Mouse (Mus musculus) heart, embryonic 13.5 days (tissue): ENCODE measurements around the gene Baiap2l1. TPM values are rescaled to one million over a fixed set of nuclear protein-coding genes. Genes with fewer than 3 reads are reported as not detected.

Experiments
- ATAC-seq: fragments of 200-750 bp; cut with Nextera tagmentation; 2 replicates; pipeline ENCODE4 v1.8.0; 2017; ENCODE audit warnings: moderate TSS enrichment; ENCODE audit not compliant: insufficient number of reproducible peaks, low FRiP score, low TSS enrichment; ENCODE audit errors: extremely low read depth
- H3K27ac ChIP-seq: fragments of 300-500 bp; sonication (generic); replicated peaks from 2 replicates; pipeline ENCODE4 v1.5.1; 2015; ENCODE audit warnings: moderate library complexity, mild to moderate bottlenecking, inconsistent platforms
- H3K27me3 ChIP-seq: fragments of 300-500 bp; sonication (generic); replicated peaks from 2 replicates; pipeline ENCODE4 v1.6.1; 2015; ENCODE audit warnings: mild to moderate bottlenecking, inconsistent platforms
- H3K36me3 ChIP-seq: fragments of 300-500 bp; sonication (generic); 2 replicates; pipeline ENCODE4 v1.6.1; 2015; ENCODE audit warnings: mild to moderate bottlenecking, inconsistent platforms
- H3K4me1 ChIP-seq: fragments of 300-500 bp; sonication (generic); 2 replicates; pipeline ENCODE4 v1.6.1; 2015; ENCODE audit warnings: inconsistent platforms
- H3K4me2 ChIP-seq: fragments of 300-500 bp; sonication (generic); 2 replicates; pipeline ENCODE4 v1.6.1; 2015; ENCODE audit warnings: inconsistent platforms, mild to moderate bottlenecking, moderate library complexity
- H3K4me3 ChIP-seq: fragments of 300-500 bp; sonication (generic); 2 replicates; pipeline ENCODE4 v1.5.1; 2015; ENCODE audit warnings: moderate library complexity, mild to moderate bottlenecking, inconsistent platforms
- H3K9ac ChIP-seq: fragments of 300-500 bp; sonication (generic); 2 replicates; pipeline ENCODE4 v1.6.1; 2015; ENCODE audit warnings: inconsistent platforms, mild to moderate bottlenecking, moderate library complexity
- H3K9me3 ChIP-seq: fragments of 300-500 bp; sonication (generic); 2 replicates; pipeline ENCODE4 v1.6.1; 2016; ENCODE audit warnings: inconsistent platforms
- WGBS: fragments of 180-500 bp; shearing (Covaris S2); methylation state at CpG from one replicate; pipeline ENCODE4 v1.1.7; 2015; ENCODE audit warnings: mixed read lengths; 5-methylcytosine and 5-hydroxymethylcytosine counted together
- polyA plus RNA-seq: library from polyadenylated mRNA; unstranded; fragments of >200 nt; fragmentation: Nextera tagmentation; extraction: Ambion mirVana; gene quantifications from 2 replicates; pipeline ENCODE4 v1.2.1, GENCODE M21; 2015

Baiap2l1 gene
- polyA plus RNA-seq, 1 experiment from 2014 or later: 9.1 TPM

DNA sequence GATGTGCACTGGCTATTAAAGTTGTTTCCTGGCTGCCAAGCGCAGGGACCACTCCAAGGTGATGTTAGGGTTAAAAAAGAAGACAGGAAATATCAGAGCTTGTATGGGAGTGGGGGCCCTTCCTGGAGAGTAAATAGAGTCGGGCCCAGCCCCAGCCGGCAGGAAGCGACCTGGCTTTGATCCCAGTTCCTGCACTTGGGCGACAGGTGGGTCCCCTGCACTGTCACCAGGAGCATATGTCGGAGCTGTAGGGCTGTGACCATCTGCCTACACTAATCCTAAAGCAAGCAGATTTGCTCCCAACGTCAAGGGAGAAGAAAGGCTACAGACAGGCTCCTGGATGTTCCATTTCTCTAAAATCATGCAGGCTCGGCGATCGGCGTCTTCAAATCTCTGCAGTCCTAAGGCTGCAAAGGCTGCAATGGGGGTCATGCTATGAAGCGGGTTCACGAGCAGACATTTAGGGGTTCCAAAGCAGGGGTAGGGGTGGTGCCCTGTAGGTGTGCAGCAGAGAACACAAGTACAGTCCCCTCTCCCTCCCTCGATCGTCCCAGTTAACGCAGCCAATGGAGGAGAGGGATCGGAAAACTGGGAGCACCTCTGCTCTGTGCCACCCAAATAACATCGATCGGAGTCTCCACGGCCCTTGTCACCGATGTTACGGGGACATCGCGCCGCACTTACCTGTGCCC lies 135.0 kb downstream of the Baiap2l1 start:
- H3K4me2 ChIP-seq: peak overlapping the region; percentile 79
- H3K4me1 ChIP-seq: peaks cover 25% of the 10 kb centered on the region
- H3K4me3 ChIP-seq: peak overlapping the region; percentile 80
- H3K27ac ChIP-seq: peak overlapping the region; percentile 67
- H3K27me3 ChIP-seq: no peaks in the 10 kb centered on the region
- WGBS: 2% methylated on average over 25 of the region's 25 CpGs
- H3K36me3 ChIP-seq: no peaks in the 10 kb centered on the region
- peak overlapping the region; percentile 89 for H3K9ac ChIP-seq
- ATAC-seq: no peak
- no peaks in the 10 kb centered on the region for H3K9me3 ChIP-seq

DNA sequence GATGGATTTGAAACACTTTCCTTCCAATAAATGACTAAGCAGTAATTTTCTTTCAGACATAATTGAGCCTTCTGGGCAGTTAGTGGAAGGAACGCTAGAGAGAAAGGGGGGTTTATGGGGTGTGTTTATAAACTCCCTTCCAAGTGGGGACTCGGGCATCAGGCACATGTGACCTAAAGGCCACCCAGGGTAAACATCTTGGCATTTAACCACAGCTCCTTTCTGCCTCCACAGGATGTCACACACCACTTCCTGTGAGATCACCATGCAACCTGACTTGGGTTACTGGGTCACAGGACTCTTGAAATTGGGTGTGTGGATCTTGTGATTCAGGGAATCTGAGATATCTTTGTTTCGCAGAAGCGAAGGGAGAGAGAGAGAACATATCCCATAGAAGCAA lies 136.6 kb downstream of the Baiap2l1 start:
- Histone ChIP-seq H3K9ac (no peak overlapping the region), H3K27me3 (no peaks in the 10 kb centered on the region), H3K4me3 (no peak overlapping the region), H3K9me3 (no peaks in the 10 kb centered on the region), H3K4me1 (peaks cover 25% of the 10 kb centered on the region), H3K27ac (0 out of 2 replicates have a peak overlapping the region, but pooled peaks have one; percentile 17), H3K4me2 (peak overlapping the region; percentile 79), H3K36me3 (peaks cover 10% of the 10 kb centered on the region)
- 57% methylated on average over 4 of the region's 4 CpGs for WGBS
- no peak for ATAC-seq

DNA sequence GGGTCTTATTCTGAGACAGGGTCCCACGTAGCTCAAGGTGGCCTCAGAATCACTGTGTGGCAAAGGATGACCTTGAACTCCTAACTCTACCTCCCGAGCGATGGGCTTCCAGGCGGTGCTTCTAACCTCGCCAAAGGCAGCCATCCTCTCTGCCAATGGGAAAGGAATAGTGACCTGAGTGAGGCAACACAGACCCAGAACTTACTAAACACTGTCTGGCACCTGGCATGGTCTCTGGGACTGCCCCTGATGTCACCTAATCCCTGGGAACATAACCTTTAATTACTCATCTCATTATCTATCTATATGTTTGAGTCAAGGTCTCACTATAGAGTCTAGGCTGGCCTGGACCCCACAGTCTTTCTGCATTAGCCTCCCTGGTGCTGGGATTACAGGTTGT lies 138.0 kb downstream of the Baiap2l1 start:
- 83% methylated on average over 5 of the region's 5 CpGs for WGBS

DNA sequence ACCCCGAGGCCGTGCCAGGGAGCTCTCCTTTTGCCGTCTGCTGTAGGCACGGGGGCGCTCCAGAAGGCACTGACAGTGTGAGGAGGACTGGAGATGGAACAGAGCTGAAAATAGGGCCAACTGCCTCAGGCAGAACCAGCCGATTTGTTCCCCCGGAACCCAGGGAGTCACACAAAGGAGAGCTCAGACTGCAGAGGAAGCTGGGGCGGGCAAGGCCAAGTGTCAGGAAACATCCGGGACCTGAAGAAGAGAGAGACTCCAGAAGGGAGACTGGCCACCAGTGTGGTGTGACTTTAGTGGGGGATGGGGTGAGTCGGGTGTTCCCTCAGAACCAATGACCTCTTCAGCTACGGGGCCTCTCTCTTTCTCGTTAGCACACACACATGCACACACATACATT lies 138.6 kb downstream of the Baiap2l1 start:
- ATAC-seq: no peak
- WGBS: 57% methylated on average over 12 of the region's 12 CpGs

More for the DNA sequence above, 138.0 kb downstream of the Baiap2l1 start:
- Histone ChIP-seq H3K27me3 (no peaks in the 10 kb centered on the region), H3K9ac (no peak overlapping the region), H3K27ac (no peak overlapping the region), H3K4me1 (peaks cover 25% of the 10 kb centered on the region), H3K36me3 (peaks cover 18% of the 10 kb centered on the region), H3K4me2 (no peak overlapping the region), H3K9me3 (no peaks in the 10 kb centered on the region), H3K4me3 (no peak overlapping the region)
- no peak for ATAC-seq

DNA sequence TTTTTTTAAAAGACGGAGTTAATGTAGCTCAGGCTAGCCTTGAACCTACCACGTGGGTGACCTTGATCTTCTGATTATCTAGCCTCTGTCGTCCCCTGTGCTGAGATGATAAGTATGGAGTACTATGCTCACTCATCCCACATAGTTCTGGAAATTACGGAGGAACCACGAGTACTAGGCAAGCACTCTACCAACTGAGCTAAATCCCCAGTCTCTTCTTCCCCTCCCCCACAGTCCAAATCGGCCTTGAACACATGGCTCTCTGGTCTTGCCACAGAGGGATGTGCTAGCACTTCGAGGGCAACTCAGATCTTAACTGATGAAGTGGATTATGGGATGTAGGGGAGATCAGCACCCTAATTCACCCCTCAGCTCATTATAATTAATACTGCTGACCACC lies 139.9 kb downstream of the Baiap2l1 start:
- Histone ChIP-seq H3K9ac (no peak overlapping the region), H3K27me3 (no peaks in the 10 kb centered on the region), H3K4me1 (peaks cover 18% of the 10 kb centered on the region), H3K36me3 (peaks cover 34% of the 10 kb centered on the region), H3K27ac (no peak overlapping the region), H3K9me3 (no peaks in the 10 kb centered on the region), H3K4me3 (no peak overlapping the region), H3K4me2 (no peak overlapping the region)
- no peak for ATAC-seq
- WGBS: 80% methylated on average over 7 of the region's 7 CpGs

More for the DNA sequence above, 138.6 kb downstream of the Baiap2l1 start:
- Histone ChIP-seq H3K4me2 (no peak overlapping the region), H3K4me3 (no peak overlapping the region), H3K9ac (0 out of 2 replicates have a peak overlapping the region, but pooled peaks have one; percentile 33), H3K27ac (no peak overlapping the region), H3K4me1 (peaks cover 22% of the 10 kb centered on the region), H3K9me3 (no peaks in the 10 kb centered on the region), H3K36me3 (peaks cover 22% of the 10 kb centered on the region), H3K27me3 (no peaks in the 10 kb centered on the region)

DNA sequence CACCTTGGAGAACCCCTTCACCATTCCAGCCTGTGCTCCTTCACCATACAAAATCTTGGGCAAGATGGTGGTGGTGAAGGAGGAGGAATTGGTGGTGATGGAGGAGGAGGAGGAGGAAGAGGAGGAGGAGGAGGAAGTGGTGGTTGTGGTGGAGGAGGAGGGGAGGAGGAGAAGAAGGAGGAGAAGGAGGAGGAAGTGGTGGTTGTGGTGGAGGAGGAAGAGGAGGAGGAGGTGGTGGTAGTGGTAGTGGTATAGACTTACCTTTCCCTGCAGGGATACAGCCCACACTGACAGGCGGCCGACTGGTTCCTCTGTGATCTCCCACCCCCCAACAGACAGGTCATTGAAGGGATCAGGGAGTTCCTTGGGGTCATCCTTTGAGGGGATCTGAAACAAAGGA lies 141.9 kb downstream of the Baiap2l1 start:
- 83% methylated on average over 2 of the region's 2 CpGs for WGBS
- Histone ChIP-seq H3K27ac (no peak overlapping the region), H3K4me2 (no peak overlapping the region), H3K27me3 (no peaks in the 10 kb centered on the region), H3K4me1 (peaks cover 4% of the 10 kb centered on the region; the same call in 1 of the 2 replicates), H3K4me3 (no peak overlapping the region), H3K9ac (no peak overlapping the region), H3K36me3 (peaks cover 52% of the 10 kb centered on the region), H3K9me3 (no peaks in the 10 kb centered on the region)
- ATAC-seq: no peak

Other genes with a start within 250 kb of the Baiap2l1 start
- 0.24 and 0.33 TPM in 2 replicates for gene Bhlha15, start 167.8 kb downstream of the Baiap2l1 start, polyA plus RNA-seq
- 14.7 and 15.3 TPM in 2 replicates for gene Tecpr1, start 134.5 kb downstream of the Baiap2l1 start, polyA plus RNA-seq
- 126 and 137 TPM in 2 replicates for gene Bri3, start 113.7 kb downstream of the Baiap2l1 start, polyA plus RNA-seq
- 0.09 and 0.14 TPM in 2 replicates for gene Nptx2, start 187.8 kb upstream of the Baiap2l1 start, polyA plus RNA-seq